Mouse (Mus musculus): Measurements from ENCODE around the gene Auts2.

DNA sequence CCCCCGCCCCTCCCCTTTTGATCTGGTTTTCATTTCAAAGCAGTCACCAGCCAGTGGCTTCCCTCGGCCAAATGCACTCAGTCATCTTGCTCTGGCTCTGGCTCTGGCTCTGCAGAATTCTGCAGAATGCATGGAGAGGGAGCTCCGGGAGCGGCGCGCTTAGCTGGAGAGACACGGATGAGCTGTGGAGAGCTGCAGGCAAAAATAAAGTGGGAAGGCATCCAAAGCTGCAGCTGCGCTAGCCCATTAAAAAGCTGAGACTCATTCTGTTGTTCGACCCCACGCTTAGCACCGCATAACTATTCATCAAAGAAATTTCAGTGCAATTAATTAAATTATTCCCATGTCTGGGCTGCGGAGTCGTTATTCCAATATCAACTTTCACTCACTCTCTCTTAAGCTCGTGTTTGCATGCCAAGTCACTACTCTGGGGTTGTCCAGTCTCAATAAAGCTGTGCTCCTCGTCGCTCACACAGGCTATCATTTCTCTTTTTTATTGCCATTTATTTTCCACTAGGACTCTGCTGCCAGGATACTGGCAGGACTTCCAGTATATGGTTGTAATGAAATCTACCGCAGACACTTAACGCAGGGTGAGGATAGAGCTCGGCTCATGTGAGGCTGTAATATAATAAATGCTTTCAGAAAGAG lies 468.3 kb downstream of the Auts2 start:
- TF ChIP-seq GATA1 (IDR thresholded peaks at IDR 0.05; ENCODE audit: low read length) (no peak), TAL1 (IDR thresholded peaks at IDR 0.05; ENCODE audit: low read length) (no peak)
